Mouse (Mus musculus) midbrain, postnatal 0 days (tissue): ENCODE data around the gene Atg4d. TPM values are rescaled to one million over a fixed set of nuclear protein-coding genes. Genes with fewer than 3 reads are reported as not detected.

Experiments used
- ATAC-seq: fragments of 200-750 bp; cut with Nextera tagmentation; 2 replicates; pipeline ENCODE4 v1.8.0; 2017; ENCODE audit warnings: moderate number of reproducible peaks, mild to moderate bottlenecking, moderate TSS enrichment, moderate library complexity; ENCODE audit not compliant: low FRiP score
- DNase-seq: peaks from one replicate; pipeline ENCODE4 v3.0.0-alpha.2; 2015; ENCODE audit warnings: low spot score
- H3K27ac ChIP-seq: fragments of 300-500 bp; sonication (generic); 2 replicates; pipeline ENCODE4 v1.5.1; 2014; ENCODE audit warnings: low read depth, mild to moderate bottlenecking, low read length, mixed read lengths
- H3K27me3 ChIP-seq: fragments of 300-500 bp; sonication (generic); 2 replicates; pipeline ENCODE4 v1.6.1; 2014; ENCODE audit warnings: low read length, control low read depth, mixed read lengths; ENCODE audit not compliant: insufficient read depth
- H3K36me3 ChIP-seq: fragments of 300-500 bp; sonication (generic); 2 replicates; pipeline ENCODE4 v1.6.1; 2014; ENCODE audit warnings: low read length, control low read depth, mixed read lengths; ENCODE audit not compliant: insufficient read depth
- H3K4me1 ChIP-seq: fragments of 300-500 bp; sonication (generic); 2 replicates; pipeline ENCODE4 v1.6.1; 2014; ENCODE audit warnings: mild to moderate bottlenecking, control low read depth, antibody characterized with exemption, low read length, mixed read lengths; ENCODE audit not compliant: insufficient read depth
- H3K4me2 ChIP-seq: fragments of 300-500 bp; sonication (generic); 2 replicates; pipeline ENCODE4 v1.6.1; 2014; ENCODE audit warnings: low read depth, mild to moderate bottlenecking, low read length, mixed read lengths; ENCODE audit not compliant: poor library complexity, severe bottlenecking
- H3K4me3 ChIP-seq: fragments of 300-500 bp; sonication (generic); 2 replicates; pipeline ENCODE4 v1.5.1; 2014; ENCODE audit warnings: low read depth, mild to moderate bottlenecking, low read length, moderate library complexity
- H3K9ac ChIP-seq: fragments of 300-500 bp; sonication (generic); replicated peaks from 2 replicates; pipeline ENCODE4 v1.6.1; 2014; ENCODE audit warnings: mild to moderate bottlenecking, low read length, moderate library complexity, mixed read lengths; ENCODE audit not compliant: poor library complexity, severe bottlenecking
- H3K9me3 ChIP-seq: fragments of 300-500 bp; sonication (generic); 2 replicates; pipeline ENCODE4 v1.6.1; 2016; ENCODE audit warnings: low read length, control low read depth
- CTCF ChIP-seq: IDR thresholded peaks from 2 replicates; pipeline ENCODE4 v1.5.1; 2016; ENCODE audit warnings: antibody characterized with exemption, mild to moderate bottlenecking
- WGBS: fragments of 180-500 bp; shearing (Covaris S2); extraction: QIAGEN DNeasy Blood & Tissue Kit; methylation state at CpG from one replicate; pipeline ENCODE4 v1.1.7; 2014; 5-methylcytosine and 5-hydroxymethylcytosine counted together
- polyA plus RNA-seq: library from polyadenylated mRNA; unstranded; fragments of >200 nt; fragmentation: Nextera tagmentation; extraction: Ambion mirVana; gene quantifications from 2 replicates; pipeline ENCODE4 v1.2.1, GENCODE M21; 2015
- total RNA-seq: library from RNA; depleted of rRNA; stranded (reverse); fragments of >200 nt; gene quantifications from 2 replicates; pipeline ENCODE4 v1.2.3, GENCODE M21; 2014

The Atg4d gene
- total and polyA plus RNA-seq, 2 experiments from 2014 or later, result 26.3 to 26.6 TPM

- no peak overlapping the region for H3K27ac ChIP-seq
- DNase-seq (no peak), ATAC-seq (no peak)
- TF ChIP-seq CTCF, result no peak
- peaks cover 47% of the 10 kb centered on the region for H3K36me3 ChIP-seq
- H3K4me1 ChIP-seq, result peaks cover 12% of the 10 kb centered on the region; the same call in 1 of the 2 replicates
- no peak overlapping the region for H3K9ac ChIP-seq
- no peaks in the 10 kb centered on the region for H3K9me3 ChIP-seq
- no peak overlapping the region for H3K4me3 ChIP-seq
- no peak overlapping the region for H3K4me2 ChIP-seq
- H3K27me3 ChIP-seq, result no peaks in the 10 kb centered on the region
- WGBS, result 86% methylated on average over 3 of the region's 3 CpGs
Measured at GRCm38 (mm10) chr9:21283994-21284393, 18.9 kb downstream of the Atg4d start.

DNA sequence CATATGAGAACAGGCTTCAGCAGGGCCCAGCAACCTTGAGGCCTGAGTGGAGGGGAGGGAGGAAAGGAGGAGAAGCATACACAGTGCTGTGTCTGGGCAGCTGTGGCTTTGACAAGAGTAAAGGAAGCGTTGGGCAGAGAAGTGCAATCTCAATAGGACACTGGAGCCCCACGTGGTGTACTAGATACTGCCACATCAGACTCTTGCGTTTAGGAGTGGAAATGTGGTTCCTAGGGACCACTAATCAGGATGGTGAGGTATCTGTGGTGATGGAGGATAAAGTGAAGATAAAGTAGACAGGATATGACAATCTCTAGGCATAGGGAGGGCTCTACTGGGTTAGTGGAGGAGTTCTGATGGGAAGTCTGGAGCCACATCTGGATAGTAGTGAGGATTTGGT is 21.7 kb downstream of the Atg4d start:
- Histone ChIP-seq H3K9ac (peak overlapping the region; percentile 70; the same call in 1 of the 2 replicates), H3K27me3 (no peaks in the 10 kb centered on the region), H3K4me1 (peaks cover 19% of the 10 kb centered on the region; the same call in 1 of the 2 replicates), H3K36me3 (peaks cover 22% of the 10 kb centered on the region; the same call in 1 of the 2 replicates), H3K9me3 (no peaks in the 10 kb centered on the region), H3K4me2 (peak overlapping the region; percentile 72), H3K27ac (0 out of 2 replicates have a peak overlapping the region, but pooled peaks have one; percentile 78), H3K4me3 (peak overlapping the region; percentile 54; the same call in 1 of the 2 replicates)
- ATAC-seq (no peak), DNase-seq (no peak)
- TF ChIP-seq CTCF, result no peak
- whole genome bisulfite sequencing, result 73% methylated on average over 3 of the region's 3 CpGs

- under 1% methylated on average over 59 of the region's 59 CpGs for WGBS
- Histone ChIP-seq H3K9me3 (no peaks in the 10 kb centered on the region), H3K27ac (peak within 1 kb of the TSS; percentile 78), H3K4me2 (peak within 1 kb of the TSS; percentile 72), H3K4me3 (peak within 1 kb of the TSS; percentile 54), H3K9ac (peak within 1 kb of the TSS; percentile 70), H3K27me3 (no peaks in the 10 kb centered on the region), H3K36me3 (peaks cover 16% of the 10 kb centered on the region; the same call in 1 of the 2 replicates), H3K4me1 (peaks cover 19% of the 10 kb centered on the region; the same call in 1 of the 2 replicates)
- peak; percentile 20; the same call in 1 of the 2 replicates for TF ChIP-seq CTCF
- ATAC-seq, result peak; percentile 77
- peak; percentile 99 for DNase-seq
Measured at GRCm38 (mm10) chr9:21287571-21288402, 22.7 kb downstream of the Atg4d start, which contains the start of gene Kri1. TSS of gene Kri1 (minus strand) at chr9:21287969.

GRCm38 (mm10) chr9:21288404-21289336 is 23.6 kb downstream of the Atg4d start:
- Histone ChIP-seq H3K9ac (peak overlapping the region; percentile 70), H3K9me3 (no peaks in the 10 kb centered on the region), H3K4me2 (peak overlapping the region; percentile 72), H3K4me1 (peaks cover 19% of the 10 kb centered on the region; the same call in 1 of the 2 replicates), H3K27me3 (no peaks in the 10 kb centered on the region), H3K36me3 (peaks cover 13% of the 10 kb centered on the region; the same call in 1 of the 2 replicates), H3K4me3 (peak overlapping the region; percentile 54), H3K27ac (peak overlapping the region; percentile 78)
- DNase-seq (no peak), ATAC-seq (no peak)
- 79% methylated on average over 13 of the region's 13 CpGs for WGBS
- TF ChIP-seq CTCF, result no peak

DNA sequence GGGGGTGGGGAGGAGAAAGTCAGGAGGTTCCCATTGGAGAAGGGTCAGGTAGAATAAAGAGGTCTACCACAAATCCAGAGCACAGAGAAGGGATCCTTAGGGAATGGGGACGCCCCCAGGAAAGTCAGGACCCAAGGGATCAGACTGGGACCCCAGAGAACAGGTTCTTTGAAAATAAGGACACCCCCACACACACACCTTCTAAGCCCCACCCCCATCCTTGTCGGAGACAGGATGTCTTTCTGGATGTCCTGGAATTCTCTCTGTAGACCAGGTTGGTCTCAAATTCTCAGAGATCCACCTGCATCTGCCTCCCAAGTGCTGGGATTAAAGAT is 24.2 kb downstream of the Atg4d start:
- TF ChIP-seq CTCF, result no peak
- H3K4me1 ChIP-seq, result peaks cover 19% of the 10 kb centered on the region; the same call in 1 of the 2 replicates
- H3K27ac ChIP-seq, result no peak overlapping the region
- 89% methylated on average over 2 of the region's 2 CpGs for WGBS
- no peak for DNase-seq
- no peak overlapping the region for H3K9ac ChIP-seq
- no peaks in the 10 kb centered on the region for H3K27me3 ChIP-seq
- ATAC-seq, result no peak
- H3K4me3 ChIP-seq, result peak overlapping the region; percentile 81; the same call in 1 of the 2 replicates
- peaks cover 7% of the 10 kb centered on the region; the same call in 1 of the 2 replicates for H3K36me3 ChIP-seq
- H3K4me2 ChIP-seq, result peak overlapping the region; percentile 59; the same call in 1 of the 2 replicates
- H3K9me3 ChIP-seq, result no peaks in the 10 kb centered on the region
